Mouse (Mus musculus): ENCODE measurements around the gene Prf1.

DNA sequence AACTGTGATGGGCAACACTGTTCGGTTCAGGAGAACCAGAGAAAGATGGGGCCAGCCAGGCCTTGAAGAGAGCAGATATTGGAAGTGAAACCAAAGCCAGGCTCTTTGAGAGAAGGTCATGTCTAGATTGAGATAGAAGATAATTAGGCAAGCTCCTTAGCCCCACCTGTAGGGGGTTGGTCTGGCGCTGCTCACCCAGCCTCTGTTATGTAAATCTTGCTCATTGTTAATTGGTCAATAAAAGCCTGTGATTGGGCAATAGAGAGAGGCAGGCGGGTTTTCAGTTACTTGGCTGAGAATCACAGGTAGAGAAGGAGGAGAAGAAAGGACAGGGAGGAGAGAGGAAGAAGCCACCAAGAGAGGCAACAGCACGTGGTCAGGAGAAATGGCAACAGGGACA lies 53.6 kb downstream of the Prf1 start:
- TF ChIP-seq CTCF (IDR thresholded peaks at IDR 0.05; ENCODE audit: control insufficient read depth, insufficient read depth, insufficient read length) (no peak), MYOG (IDR thresholded peaks at IDR 0.05; ENCODE audit: control insufficient read depth, extremely low read depth, insufficient read length) (no peak), MYOD1 (IDR thresholded peaks at IDR 0.05; ENCODE audit: control insufficient read depth, insufficient read length, low read depth) (no peak), USF1 (IDR thresholded peaks at IDR 0.05; ENCODE audit: low read depth) (no peak), MAX (IDR thresholded peaks at IDR 0.05) (no peak), FOSL1 (IDR thresholded peaks at IDR 0.05; ENCODE audit: insufficient read depth, low read length, poor library complexity, severe bottlenecking) (no peak), CEBPB (IDR thresholded peaks at IDR 0.05; ENCODE audit: low read depth) (no peak)
